Mouse (Mus musculus): ENCODE data around the gene Glp1r. TPM values are rescaled to one million over a fixed set of nuclear protein-coding genes. Genes with fewer than 3 reads are reported as not detected.

Gene Glp1r
- total RNA-seq, 2 experiments from 2014 or later, result 0.10 TPM; not detected in 1

GRCm38 (mm10) chr17:30911732-30912088, 10.1 kb downstream of the Glp1r start:
- DNase-seq (ENCODE audit: low spot score in 2 of 2), result no peak

- DNase-seq (ENCODE audit: low spot score in 2 of 2), result no peak
Observed at GRCm38 (mm10) chr17:30912536-30912935, 10.9 kb downstream of the Glp1r start.

GRCm38 (mm10) chr17:30914264-30914663, 12.6 kb downstream of the Glp1r start:
- DNase-seq (ENCODE audit: low spot score in 2 of 2), result no peak

GRCm38 (mm10) chr17:30923566-30923965, 21.9 kb downstream of the Glp1r start:
- DNase-seq (ENCODE audit: low spot score in 2 of 2), result no peak

GRCm38 (mm10) chr17:30930827-30931226, 29.2 kb downstream of the Glp1r start:
- DNase-seq (ENCODE audit: low spot score in 2 of 2), result no peak

- no peak for DNase-seq (ENCODE audit: low spot score in 2 of 2)
Observed at GRCm38 (mm10) chr17:30932836-30933235, 31.2 kb downstream of the Glp1r start.

GRCm38 (mm10) chr17:30935301-30935700, 33.7 kb downstream of the Glp1r start:
- no peak for DNase-seq (ENCODE audit: low spot score in 2 of 2)

GRCm38 (mm10) chr17:30938554-30938953, 36.9 kb downstream of the Glp1r start:
- no peak for DNase-seq (ENCODE audit: low spot score in 2 of 2)

GRCm38 (mm10) chr17:30948382-30948781, 46.8 kb downstream of the Glp1r start:
- no peak for DNase-seq (ENCODE audit: low spot score in 2 of 2)

- DNase-seq (ENCODE audit: low spot score in 2 of 2), result peak; percentile 61 to 66
Observed at GRCm38 (mm10) chr17:30950780-30951179, 49.2 kb downstream of the Glp1r start.

- no peak for DNase-seq (ENCODE audit: low spot score in 2 of 2)
Observed at GRCm38 (mm10) chr17:30951600-30951999, 50.0 kb downstream of the Glp1r start.

- no peak for DNase-seq (ENCODE audit: low spot score in 2 of 2)
Observed at GRCm38 (mm10) chr17:30954340-30954739, 52.7 kb downstream of the Glp1r start, which contains the start of gene Umodl1. Gene Umodl1, plus strand, starts transcription at chr17:30954640.

GRCm38 (mm10) chr17:30961936-30962592, 60.4 kb downstream of the Glp1r start:
- DNase-seq (ENCODE audit: low spot score in 2 of 2), result no peak

- no peak for DNase-seq (ENCODE audit: low spot score in 2 of 2)
Observed at GRCm38 (mm10) chr17:30962880-30963279, 61.3 kb downstream of the Glp1r start.

GRCm38 (mm10) chr17:30969983-30970382, 68.4 kb downstream of the Glp1r start:
- no peak for DNase-seq (ENCODE audit: low spot score in 2 of 2)

- no peak for DNase-seq (ENCODE audit: low spot score in 2 of 2)
Observed at GRCm38 (mm10) chr17:30971877-30972276, 70.3 kb downstream of the Glp1r start.

- DNase-seq (ENCODE audit: low spot score in 2 of 2), result no peak
Observed at GRCm38 (mm10) chr17:30973332-30973731, 71.7 kb downstream of the Glp1r start.

GRCm38 (mm10) chr17:30977290-30977689, 75.7 kb downstream of the Glp1r start:
- DNase-seq (ENCODE audit: low spot score in 2 of 2), result no peak

GRCm38 (mm10) chr17:30978556-30978955, 76.9 kb downstream of the Glp1r start:
- no peak for DNase-seq (ENCODE audit: low spot score in 2 of 2)

GRCm38 (mm10) chr17:30983521-30983920, 81.9 kb downstream of the Glp1r start:
- DNase-seq (ENCODE audit: low spot score in 2 of 2), result no peak

GRCm38 (mm10) chr17:30990254-30990653, 88.6 kb downstream of the Glp1r start:
- no peak for DNase-seq (ENCODE audit: low spot score in 2 of 2)
